Mouse (Mus musculus) gonadal fat pad, adult 2 months (tissue): ENCODE measurements around the gene Zfp36. TPM values are rescaled to one million over a fixed set of nuclear protein-coding genes. Genes with fewer than 3 reads are reported as not detected.

Experiments used
- DNase-seq: peaks from one replicate; pipeline ENCODE4 v3.0.0-alpha.2; 2012; ENCODE audit warnings: low read depth
- polyA plus RNA-seq: library from polyadenylated mRNA; depleted of rRNA; stranded (reverse); fragments of >200 nt; gene quantifications from 2 replicates; pipeline ENCODE4 v1.2.3, GENCODE M21; 2012

The Zfp36 gene
- polyA plus RNA-seq, 1 experiment, result 37.7 TPM

DNA sequence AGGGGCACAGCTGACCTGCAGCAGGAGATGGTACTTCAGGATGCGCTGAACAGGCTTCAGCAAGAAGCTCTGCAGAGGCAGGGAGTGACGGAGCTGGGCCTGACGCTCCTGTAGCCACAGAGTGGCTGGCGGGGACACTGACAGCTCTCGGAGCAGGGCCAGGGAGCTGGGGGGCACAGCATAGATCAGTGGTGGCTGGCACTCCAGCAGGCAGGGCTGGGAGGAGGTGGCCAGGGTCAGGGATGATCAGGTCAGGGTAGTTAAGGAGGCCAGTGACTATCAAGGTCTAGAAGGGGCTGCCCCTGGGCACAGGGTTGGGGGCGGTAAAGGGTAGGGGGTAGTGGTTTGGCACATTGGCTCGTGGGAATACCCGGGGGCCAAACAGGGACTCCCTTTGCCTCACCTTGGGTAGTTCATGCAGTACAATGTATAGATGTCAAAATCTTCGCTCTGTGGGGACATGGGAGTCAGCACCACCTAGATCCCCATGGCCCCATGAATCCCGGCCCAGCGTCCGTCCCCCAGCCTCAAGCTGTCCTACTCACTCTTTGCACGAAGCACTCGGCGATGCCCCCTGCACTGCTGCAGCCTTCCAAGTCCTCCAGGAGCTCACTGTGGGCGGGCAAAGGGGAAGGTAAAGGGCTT, 11.7 kb downstream of the Zfp36 start:
- DNase-seq, result no peak

DNA sequence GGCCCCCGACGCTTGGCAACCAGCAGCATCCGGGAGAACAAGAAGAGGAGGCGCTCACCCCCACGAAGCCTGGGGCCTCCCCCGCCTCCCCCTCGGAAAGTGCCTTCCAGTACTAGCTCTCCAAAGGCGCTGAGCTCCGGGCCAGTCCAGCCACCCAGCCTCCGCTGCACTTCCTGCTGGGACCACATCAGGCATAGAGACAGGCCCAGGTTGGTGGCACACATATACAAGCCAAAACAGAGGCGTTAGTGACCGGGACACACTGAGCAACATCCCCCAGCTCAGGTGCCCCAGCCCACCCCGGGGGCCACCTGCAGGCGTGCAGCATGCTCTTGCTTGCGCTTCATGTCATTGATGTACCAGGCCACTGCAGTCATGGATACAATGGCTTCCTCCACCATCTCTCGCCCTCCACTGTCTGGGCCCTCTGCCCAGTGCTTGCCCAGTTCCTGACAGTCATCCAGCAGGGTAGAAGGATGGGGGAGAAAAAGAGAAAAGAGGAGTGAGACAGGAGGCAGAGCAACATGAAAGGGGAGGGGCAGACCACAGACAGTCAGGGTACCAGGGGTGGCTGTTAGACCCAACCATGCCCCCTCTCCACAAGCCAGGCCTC, 12.3 kb downstream of the Zfp36 start:
- DNase-seq, result no peak

GRCm38 (mm10) chr7:28362441-28363060, 17.5 kb downstream of the Zfp36 start:
- no peak for DNase-seq

DNA sequence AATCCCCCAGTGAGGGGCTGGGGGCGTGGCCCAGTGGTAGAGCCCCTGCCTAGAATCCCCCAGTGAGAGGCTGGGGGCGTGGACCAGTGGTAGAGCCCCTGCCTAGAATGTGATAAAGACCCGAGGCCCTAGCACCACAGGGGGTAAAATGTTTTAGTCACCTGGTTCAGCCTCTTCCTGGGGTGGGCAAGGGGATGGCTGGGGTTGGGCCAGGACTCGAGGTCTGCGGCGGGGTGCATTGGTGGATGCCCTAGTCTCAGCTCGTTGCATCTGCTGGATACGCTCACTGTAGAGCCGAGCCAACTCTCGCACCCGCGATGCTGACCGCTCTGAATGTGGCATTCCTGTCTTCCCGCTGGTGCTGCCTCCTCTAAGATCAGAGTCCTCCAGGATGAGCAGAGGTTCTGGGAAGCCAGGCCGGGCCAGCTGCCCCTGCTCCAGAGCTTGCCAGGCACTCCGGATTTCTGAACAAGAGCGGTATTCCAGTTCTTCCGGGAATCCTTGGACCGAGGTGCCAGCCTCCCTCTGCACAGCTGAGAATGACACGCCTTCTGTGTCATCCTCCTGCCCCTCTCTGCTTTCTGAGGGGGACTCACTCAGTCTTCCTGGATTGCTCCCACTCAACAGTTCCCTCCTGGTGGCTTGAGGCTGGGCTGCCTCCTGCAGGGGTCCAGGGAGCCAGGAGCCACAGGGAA, 18.3 kb downstream of the Zfp36 start:
- DNase-seq, result no peak

DNA sequence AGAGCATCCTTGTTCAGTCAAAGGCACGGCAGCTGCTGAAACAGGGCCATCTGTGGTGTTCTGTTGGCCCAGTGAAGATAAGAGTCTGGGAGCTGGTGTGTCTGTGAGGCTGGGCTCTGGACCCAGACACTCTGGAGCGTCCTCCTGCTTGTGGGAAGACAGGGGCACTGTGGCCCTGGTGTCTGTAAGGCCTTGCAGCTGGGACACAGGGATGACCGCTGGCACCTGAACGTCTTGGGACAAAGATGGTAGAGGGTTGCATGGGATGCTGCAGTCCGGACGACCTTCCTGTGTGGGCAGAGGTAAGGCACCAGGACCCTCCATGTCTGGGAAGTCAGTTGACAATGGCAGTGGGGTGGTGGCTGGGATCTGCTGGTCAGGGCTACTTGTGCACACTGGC, 19.8 kb downstream of the Zfp36 start:
- DNase-seq, result no peak

DNA sequence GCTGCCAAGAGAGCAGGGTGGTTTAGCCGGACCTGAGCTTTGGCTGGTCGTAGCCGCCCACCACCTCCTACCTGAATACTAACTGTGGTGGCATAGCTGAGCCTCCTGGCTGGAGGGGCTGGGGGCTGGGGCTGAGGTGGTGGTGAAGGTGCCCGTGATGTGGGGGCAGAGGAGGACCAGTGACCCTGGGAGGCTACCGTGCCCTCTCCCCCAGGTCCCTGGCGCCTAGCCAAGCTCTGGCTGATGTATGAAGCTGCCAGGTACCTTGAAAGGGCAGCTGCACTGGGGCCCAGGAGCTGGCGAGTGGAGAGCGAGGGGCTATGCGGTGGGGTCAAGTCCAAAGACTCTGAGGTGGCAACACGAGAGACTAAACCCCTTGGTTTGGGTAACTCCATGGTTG, 20.2 kb downstream of the Zfp36 start:
- DNase-seq, result no peak

- no peak for DNase-seq
These were observed 21.6 kb downstream of the Zfp36 start for GRCm38 (mm10) chr7:28358431-28358830.

DNA sequence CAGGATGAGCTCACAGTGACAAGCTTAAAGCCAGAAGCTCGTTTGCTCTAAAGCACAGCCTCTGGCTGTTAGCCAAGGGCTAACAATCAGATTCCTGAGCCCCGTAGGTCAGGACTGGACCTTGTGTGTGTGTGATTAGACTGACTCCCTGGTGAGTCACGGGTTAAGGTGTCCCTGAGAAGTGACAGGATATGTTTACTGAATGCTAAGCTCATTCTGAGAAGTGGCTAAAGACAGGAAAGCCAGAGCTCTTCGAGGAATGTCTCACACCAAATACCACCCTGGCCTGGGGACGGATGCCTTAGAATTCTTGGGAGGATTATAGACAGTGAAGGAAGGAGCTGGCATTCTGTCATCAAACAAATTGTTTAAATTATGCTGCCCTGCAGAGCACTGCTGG, 22.1 kb downstream of the Zfp36 start:
- no peak for DNase-seq

GRCm38 (mm10) chr7:28356981-28357380, 23.1 kb downstream of the Zfp36 start:
- DNase-seq, result no peak

DNA sequence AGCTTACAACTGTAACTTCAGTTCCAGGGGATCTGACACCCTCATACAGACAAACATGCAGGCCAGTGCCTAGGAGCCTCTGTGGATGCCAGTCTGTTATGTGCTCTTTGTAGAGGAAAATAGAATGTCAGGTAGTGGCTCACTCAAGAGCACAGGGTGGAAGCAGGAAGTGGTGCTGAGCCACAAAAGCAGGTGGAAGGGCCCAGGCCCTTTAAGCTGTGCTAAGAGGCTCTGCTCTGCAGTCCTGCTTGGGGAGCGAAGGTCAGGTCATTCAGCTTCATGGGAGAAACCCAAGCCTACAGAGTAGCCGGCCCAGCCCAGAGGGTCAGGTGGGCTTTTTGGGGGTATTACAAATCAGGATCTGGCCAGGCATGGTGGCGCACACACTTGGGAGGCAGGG, 24.8 kb downstream of the Zfp36 start:
- no peak for DNase-seq

DNA sequence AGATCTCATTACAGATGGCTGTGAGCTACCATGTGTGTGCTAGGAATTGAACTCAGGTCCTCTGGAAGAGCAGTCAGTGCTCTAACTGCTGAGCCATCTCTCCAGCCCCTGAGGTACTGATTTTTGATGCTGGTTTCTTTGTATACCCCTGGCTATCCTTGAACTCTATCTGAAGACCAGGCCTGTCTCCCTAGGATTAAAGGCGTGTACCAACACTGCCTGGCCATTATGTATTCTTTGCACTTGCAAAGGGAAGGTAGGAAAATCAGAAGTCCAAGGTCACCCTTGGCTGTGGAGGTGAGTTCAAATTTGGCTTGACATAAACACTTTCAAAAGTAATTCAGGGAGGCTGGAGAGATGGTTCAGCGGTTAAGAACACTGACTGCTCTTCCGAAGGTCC, 25.5 kb downstream of the Zfp36 start:
- DNase-seq, result no peak

GRCm38 (mm10) chr7:28354113-28354581, 25.9 kb downstream of the Zfp36 start:
- no peak for DNase-seq

DNA sequence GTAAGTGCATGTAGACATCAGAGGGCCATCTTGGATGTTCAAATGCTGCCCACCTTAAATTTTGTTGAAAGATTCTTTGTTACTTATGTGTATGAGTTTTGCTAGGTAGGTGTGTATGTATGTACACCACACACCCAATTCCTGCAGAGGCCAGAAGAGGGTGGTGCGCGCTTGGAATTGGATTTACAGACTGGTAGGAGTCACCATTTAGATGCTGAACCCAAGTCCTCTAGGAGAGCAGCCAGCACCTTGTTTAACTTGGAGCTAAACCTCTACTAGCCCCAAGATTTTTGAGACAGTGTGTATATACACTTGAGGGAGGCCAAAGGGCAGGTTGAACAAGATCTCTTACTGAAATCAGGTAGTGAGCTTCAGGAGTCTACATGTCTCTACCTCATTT, 26.8 kb downstream of the Zfp36 start:
- no peak for DNase-seq

GRCm38 (mm10) chr7:28351676-28352191, 28.3 kb downstream of the Zfp36 start:
- no peak for DNase-seq

DNA sequence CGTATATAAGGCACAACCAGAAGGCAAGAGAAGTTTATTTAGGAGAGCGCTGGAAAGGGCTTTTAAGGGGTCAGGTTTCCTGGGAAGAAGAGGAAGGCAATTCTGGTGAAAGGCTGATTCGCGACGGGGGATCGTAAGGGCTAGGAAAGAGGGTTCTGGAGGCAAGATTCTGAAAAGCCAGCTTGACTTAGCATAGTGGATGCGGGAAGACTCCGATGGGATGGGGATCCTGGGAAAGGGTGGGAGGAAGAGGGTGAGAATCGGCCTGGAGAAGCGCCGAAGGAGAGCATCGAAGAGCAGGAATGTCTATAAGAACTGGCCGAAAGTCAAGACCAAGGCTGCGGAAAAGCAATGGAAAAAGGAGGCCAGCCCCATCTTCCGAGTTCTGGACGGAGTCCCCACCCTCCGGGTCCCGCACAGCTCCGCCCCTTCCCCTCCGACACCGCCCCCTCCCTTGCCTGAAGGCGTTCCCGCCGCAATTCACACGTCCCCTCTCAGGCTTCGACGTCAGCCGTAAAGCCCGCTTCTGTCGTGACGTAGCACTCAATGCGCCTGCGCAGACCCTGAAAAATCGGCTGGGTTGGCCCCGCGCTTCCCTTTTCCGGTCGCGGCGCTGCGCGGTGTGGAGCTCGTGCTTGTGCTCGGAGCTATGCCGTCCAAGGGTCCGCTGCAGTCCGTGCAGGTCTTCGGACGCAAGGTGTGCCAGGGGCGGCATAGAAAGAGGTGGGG, 29.7 kb downstream of the Zfp36 start, which contains the start of gene Rps16:
Rps16 (plus strand) TSS at position 498 of the 729 bp plus-strand sequence.
- DNase-seq, result no peak

DNA sequence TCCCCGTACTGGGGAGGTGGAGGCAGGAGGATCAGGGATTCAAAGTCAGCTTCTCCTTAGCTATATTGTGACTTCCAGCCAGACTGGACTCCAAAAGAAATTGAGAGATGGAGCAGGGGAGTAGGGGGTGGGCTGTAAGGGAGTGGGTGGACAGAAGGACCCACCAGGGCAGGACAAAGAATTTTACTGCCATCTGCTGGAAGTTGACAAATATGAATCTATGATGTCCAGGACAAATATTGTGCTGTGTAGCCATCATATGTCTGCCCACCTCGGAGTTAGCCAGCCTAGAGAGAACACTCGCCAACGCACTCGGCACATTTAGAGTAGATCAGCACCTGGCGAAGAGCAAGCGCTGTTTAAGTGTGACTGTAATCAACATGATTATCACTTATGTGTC, 31.5 kb downstream of the Zfp36 start:
- DNase-seq, result no peak

DNA sequence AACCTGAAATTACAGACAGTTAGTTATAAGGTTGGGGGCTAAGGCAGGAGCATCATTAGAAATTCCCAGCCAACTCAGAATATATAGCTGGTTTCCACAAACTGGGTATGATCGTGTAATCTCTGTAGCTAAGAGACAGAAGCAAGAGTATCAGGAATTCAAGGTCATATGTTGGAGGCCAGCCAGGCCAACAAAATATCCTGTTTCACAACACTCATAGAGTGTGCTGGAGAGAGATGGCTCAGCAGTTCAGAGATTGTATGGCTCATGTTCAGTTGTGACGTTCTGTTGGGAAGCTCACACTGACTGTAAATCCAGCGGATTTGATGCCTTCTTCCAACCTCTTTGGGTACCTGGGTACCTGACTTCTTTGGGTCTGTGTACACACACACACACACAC, 32.3 kb downstream of the Zfp36 start:
- no peak for DNase-seq

DNA sequence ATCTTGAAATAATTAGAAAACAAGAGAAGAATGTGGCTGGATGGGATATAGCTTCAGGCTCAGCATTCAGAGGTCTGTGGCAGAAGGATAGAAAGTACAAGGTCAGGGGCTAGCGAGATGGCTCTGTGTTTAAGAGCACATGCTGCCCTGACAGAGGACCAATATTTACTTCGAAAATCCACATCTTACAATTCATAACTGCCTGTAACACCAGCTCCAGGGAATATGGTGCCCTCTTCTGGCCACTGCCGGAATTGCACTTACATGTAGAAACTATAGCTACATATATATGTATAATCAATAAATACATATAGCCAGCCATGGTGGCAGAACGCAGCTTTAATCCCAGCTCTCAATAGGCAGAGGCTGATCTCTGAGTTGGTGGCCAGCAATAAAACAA, 35.4 kb downstream of the Zfp36 start:
- DNase-seq, result no peak

DNA sequence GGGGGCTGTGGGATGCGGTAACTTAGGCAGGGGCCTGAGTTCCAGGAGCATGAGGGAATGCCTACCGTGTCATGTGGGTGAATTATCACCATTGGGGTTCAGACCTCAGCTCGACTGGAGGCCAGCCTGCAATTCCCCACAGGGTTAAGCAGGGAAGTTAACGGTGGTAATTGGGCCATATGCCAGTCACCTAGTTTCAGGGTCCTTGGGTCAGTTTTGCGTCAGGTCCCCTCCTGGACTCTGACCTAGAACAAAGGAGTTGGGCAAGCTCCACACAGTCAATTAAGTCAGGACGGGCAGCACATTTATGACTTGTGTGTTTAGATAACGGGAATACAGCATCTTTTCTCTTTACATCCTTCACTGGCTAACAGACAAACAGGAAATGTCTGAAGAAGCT, 38.7 kb downstream of the Zfp36 start:
- no peak for DNase-seq

DNA sequence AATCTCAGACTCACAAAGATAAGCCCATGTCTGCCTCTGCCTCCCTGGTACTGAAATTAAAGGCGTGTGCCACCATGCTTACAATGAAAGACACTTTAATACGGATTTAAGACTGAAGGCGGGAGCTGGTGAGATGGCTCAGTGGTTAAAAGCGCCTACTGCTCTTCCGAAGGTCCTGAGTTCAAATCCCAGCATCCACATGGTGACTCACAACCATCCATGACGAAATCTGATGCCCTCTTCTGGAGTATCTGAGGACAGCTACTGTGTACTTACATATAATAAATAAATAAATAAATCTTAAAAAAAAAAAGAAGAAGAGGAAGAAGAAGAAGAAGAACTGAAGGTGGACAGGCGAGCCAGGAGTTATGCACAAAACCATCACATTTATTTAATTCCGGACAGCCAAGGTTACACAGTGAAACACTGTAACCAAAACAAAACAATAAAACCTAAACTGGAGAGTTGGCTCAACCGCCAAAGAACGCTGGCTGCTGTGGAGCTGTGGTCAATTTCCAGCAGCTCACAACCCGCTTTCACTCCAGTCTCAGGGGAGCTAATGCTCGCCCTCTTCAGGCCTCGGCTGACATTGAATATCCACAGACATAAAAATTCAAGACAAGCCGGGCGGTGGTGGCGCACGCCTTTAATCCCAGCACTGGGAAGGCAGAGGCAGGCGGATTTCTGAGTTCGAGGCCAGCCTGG, 40.7 kb downstream of the Zfp36 start:
- DNase-seq, result no peak
